Mouse (Mus musculus) brain, embryonic 14.5 days (tissue): ENCODE data around the gene Tmem167b.

ENCODE experiments used
- CTCF ChIP-seq: fragments of 200-500 bp; IDR thresholded peaks from 2 replicates; pipeline ENCODE4 v1.5.1; 2012; ENCODE audit warnings: inconsistent platforms, mild to moderate bottlenecking, moderate library complexity, borderline replicate concordance; ENCODE audit not compliant: insufficient read depth, insufficient read length; ENCODE audit errors: extremely low read depth
- POLR2A ChIP-seq: fragments of 200-500 bp; IDR thresholded peaks from 2 replicates; pipeline ENCODE4 v1.6.1; 2012; ENCODE audit warnings: mild to moderate bottlenecking, inconsistent platforms, borderline replicate concordance; ENCODE audit not compliant: poor library complexity, insufficient read depth, insufficient read length, severe bottlenecking; ENCODE audit errors: extremely low read depth

DNA sequence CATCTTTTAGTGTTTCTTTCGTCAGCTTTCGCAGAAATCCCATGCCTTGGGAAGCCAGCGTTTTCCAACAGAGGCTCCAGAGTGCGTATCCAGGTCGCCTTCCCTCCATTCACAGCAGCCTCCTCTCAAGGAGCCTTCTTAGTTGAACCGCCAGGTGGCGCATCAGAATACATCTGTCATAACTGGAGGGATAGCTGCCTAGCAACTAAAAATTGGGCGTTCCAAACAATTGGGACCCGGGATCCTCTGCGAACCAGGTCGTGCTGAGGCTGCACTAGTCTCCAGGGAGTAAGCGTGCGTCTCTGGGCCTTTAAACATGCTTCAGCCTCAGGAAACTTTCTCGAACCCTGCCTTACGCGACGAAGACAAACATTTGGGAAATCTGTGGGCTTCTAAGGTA, 25.0 kb downstream of the Tmem167b start:
- TF ChIP-seq CTCF (peak; percentile 90), POLR2A (no peak)
